Mouse (Mus musculus) hindbrain, embryonic 14.5 days (tissue): ENCODE data around the gene Zfp385a. TPM values are rescaled to one million over a fixed set of nuclear protein-coding genes. Genes with fewer than 3 reads are reported as not detected.

ENCODE experiments used
- ATAC-seq: fragments of 200-750 bp; cut with Nextera tagmentation; 2 replicates; pipeline ENCODE4 v1.8.0; 2017; ENCODE audit warnings: moderate number of reproducible peaks, mild to moderate bottlenecking, moderate TSS enrichment, moderate library complexity; ENCODE audit not compliant: low FRiP score
- DNase-seq: peaks from one replicate; pipeline ENCODE4 v3.0.0-alpha.2; 2015; ENCODE audit warnings: low spot score
- H3K27ac ChIP-seq: fragments of 300-500 bp; sonication (generic); 2 replicates; pipeline ENCODE4 v1.5.1; 2014; ENCODE audit warnings: mild to moderate bottlenecking, moderate library complexity
- H3K27me3 ChIP-seq: fragments of 300-500 bp; sonication (generic); 2 replicates; pipeline ENCODE4 v1.6.1; 2014; ENCODE audit warnings: mild to moderate bottlenecking, low read length, mixed read lengths; ENCODE audit not compliant: control insufficient read depth, insufficient read depth
- H3K36me3 ChIP-seq: fragments of 300-500 bp; sonication (generic); replicated peaks from 2 replicates; pipeline ENCODE4 v1.6.1; 2014; ENCODE audit not compliant: control insufficient read depth, insufficient read depth
- H3K4me1 ChIP-seq: fragments of 300-500 bp; sonication (generic); replicated peaks from 2 replicates; pipeline ENCODE4 v1.6.1; 2014; ENCODE audit warnings: antibody characterized with exemption, low read length, mixed read lengths; ENCODE audit not compliant: control insufficient read depth, insufficient read depth
- H3K4me2 ChIP-seq: fragments of 300-500 bp; sonication (generic); replicated peaks from 2 replicates; pipeline ENCODE4 v1.6.1; 2014; ENCODE audit warnings: mild to moderate bottlenecking, moderate library complexity
- H3K4me3 ChIP-seq: fragments of 300-500 bp; sonication (generic); replicated peaks from 2 replicates; pipeline ENCODE4 v1.5.1; 2014; ENCODE audit warnings: mild to moderate bottlenecking, low read length
- H3K9ac ChIP-seq: fragments of 300-500 bp; sonication (generic); 2 replicates; pipeline ENCODE4 v1.6.1; 2014
- H3K9me3 ChIP-seq: fragments of 300-500 bp; sonication (generic); 2 replicates; pipeline ENCODE4 v1.6.1; 2016; ENCODE audit warnings: low read length; ENCODE audit not compliant: control insufficient read depth
- WGBS: fragments of 180-500 bp; shearing (Covaris S2); extraction: QIAGEN DNeasy Blood & Tissue Kit; methylation state at CpG from one replicate; pipeline ENCODE4 v1.1.7; 2014; 5-methylcytosine and 5-hydroxymethylcytosine counted together
- polyA plus RNA-seq: library from polyadenylated mRNA; unstranded; fragments of >200 nt; fragmentation: Nextera tagmentation; extraction: Ambion mirVana; gene quantifications from 2 replicates; pipeline ENCODE4 v1.2.1, GENCODE M21; 2014

Gene Zfp385a
- polyA plus RNA-seq, 1 experiment from 2014 or later: 25.7 TPM

DNA sequence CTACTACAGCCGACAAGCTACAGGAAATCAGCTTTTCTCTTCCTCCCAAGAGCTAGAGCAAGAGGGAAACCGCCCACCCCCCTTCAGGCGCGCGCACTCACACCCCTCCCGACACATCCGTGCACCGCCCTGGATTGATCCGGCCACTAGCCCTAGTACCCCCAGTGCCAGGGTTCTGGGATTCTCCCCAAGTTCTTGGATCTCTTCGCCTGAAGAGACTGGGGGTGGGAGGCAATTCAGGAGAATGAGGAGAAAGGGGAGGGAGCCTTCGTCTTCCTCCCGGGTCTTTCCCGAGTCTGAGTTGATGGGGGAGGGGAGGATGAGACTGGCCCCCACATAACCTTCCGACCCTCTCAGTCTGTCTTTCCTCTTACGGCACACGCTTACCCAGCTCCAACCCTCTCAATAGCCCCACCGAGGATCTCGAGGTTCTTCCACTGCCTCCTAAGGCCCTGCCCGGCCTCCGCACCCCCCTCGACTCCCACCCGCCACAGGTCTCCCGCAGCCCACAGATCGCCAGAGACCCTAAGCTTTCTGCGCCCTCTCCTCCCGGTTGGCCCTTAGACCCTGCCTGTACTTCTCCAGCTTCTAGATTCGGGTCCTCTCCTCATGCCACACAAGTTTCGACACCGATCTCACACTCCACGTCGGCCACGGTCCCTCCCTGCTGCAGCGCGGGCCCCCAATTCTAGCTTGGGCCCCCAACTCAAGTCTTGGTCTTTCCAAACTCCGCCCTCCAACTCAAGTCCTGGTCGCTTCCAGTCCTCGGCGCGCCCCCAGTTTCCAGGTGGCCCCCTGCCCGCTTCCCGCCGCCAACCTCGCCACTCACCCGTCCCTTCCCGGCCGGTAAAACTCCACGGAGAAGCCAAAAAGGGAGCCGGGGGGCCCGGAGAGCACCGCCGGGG lies 25.8 kb upstream of the Zfp385a start:
- no peak overlapping the region for H3K27ac ChIP-seq
- peaks cover 8% of the 10 kb centered on the region for H3K27me3 ChIP-seq
- H3K36me3 ChIP-seq: no peaks in the 10 kb centered on the region
- H3K9ac ChIP-seq: peak overlapping the region; percentile 57
- H3K4me3 ChIP-seq: peak overlapping the region; percentile 43
- no peak for DNase-seq
- H3K9me3 ChIP-seq: no peaks in the 10 kb centered on the region
- peak; percentile 41; the same call in 1 of the 2 replicates for ATAC-seq
- H3K4me1 ChIP-seq: peaks cover 11% of the 10 kb centered on the region
- H3K4me2 ChIP-seq: peak overlapping the region; percentile 87
- 1% methylated on average over 49 of the region's 51 CpGs for WGBS

DNA sequence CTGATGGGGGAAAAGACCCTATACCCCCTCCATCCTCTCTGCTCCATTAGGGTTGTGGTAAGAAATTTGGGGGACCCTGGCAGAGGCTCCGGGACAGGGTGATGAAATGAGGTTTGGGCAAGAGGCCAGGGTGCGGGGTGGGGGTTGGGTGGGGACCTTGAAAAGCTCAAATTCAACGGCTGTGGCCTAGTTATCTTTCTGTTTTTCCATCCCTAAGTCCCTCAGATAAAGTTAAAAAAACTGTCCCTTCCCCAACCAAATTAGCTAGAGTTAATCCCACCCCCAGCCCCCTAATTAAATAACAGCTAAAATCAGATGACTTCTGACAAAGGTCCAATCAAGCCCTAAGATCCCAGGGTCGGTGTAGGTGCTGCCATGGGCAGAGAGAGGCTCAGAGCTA lies 24.9 kb upstream of the Zfp385a start:
- 60% methylated on average over 4 of the region's 4 CpGs for WGBS
- no peak for ATAC-seq

DNA sequence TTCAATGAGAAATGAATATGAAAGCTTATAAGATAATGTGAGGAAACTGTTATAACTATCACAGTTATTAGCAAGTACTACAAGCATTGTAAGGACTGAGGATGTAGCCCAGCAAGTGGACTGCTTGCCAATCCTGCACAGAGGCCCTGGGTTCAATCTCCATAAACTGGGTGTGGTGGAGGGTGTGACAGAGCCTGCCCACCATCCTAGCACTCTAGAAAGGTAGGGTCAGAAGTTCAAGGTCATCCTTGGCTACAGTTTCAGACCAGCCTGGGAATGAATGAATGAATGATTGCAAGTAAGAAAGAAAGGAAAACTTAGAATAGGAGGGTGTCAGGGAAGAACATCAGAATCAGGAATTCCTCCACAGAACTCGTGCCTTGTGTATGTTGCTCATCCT lies 23.9 kb upstream of the Zfp385a start:
- DNase-seq (no peak), ATAC-seq (no peak)
- H3K36me3 ChIP-seq: no peaks in the 10 kb centered on the region
- H3K4me3 ChIP-seq: no peak overlapping the region
- H3K9ac ChIP-seq: no peak overlapping the region
- H3K27ac ChIP-seq: no peak overlapping the region
- H3K9me3 ChIP-seq: no peaks in the 10 kb centered on the region
- H3K4me1 ChIP-seq: peaks cover 11% of the 10 kb centered on the region
- peaks cover 8% of the 10 kb centered on the region for H3K27me3 ChIP-seq
- no peak overlapping the region for H3K4me2 ChIP-seq
- 50% methylated on average over 1 of the region's 1 CpGs for WGBS

More for the DNA sequence above, 24.9 kb upstream of the Zfp385a start:
- H3K9ac ChIP-seq: no peak overlapping the region
- no peak overlapping the region for H3K4me3 ChIP-seq
- H3K36me3 ChIP-seq: no peaks in the 10 kb centered on the region
- peak overlapping the region; percentile 87 for H3K4me2 ChIP-seq
- no peak for DNase-seq
- no peak overlapping the region for H3K27ac ChIP-seq
- H3K9me3 ChIP-seq: no peaks in the 10 kb centered on the region
- peaks cover 8% of the 10 kb centered on the region for H3K27me3 ChIP-seq
- peaks cover 11% of the 10 kb centered on the region for H3K4me1 ChIP-seq

DNA sequence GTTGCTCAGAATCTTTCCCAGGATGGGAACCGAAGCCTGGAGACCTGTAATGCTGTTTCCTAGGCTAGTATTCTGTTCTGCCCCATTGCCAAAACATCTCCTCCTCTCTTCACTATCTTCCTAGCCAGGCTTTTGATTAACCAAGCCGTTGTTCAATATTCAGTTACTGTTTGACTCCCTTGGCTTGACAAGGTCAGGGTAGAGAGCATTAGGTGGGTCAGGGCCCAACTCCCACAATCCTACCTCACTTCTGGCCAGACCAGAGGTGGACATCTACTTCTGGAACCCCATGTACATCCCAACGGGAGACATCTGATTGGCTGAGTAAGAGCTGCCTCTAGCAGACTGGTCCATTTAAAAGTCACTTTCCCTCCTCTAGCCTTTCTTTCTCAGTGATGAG lies 23.1 kb upstream of the Zfp385a start:
- Histone ChIP-seq H3K27ac (no peak overlapping the region), H3K4me2 (no peak overlapping the region), H3K4me3 (no peak overlapping the region), H3K9ac (no peak overlapping the region), H3K4me1 (peaks cover 11% of the 10 kb centered on the region), H3K27me3 (peaks cover 8% of the 10 kb centered on the region), H3K9me3 (no peaks in the 10 kb centered on the region), H3K36me3 (no peaks in the 10 kb centered on the region)
- no peak for ATAC-seq
- DNase-seq: no peak
- 95% methylated on average over 3 of the region's 3 CpGs for WGBS

DNA sequence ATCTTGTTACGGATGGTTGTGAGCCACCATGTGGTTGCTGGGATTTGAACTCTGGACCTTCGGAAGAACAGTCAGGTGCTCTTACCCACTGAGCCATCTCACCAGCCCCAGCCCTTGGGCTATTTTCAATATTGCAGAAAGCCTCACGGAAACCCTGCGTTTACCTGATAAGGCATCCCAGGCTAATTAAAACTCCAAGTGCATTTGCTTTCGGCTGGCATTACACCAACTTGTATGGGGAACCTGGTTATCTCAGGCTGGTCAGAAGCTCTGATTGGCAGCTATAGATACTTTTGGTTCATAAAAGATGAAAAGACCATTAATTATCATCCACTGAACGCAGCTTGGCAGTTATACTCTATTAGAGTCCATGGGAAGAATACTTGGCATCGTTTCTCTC lies 22.4 kb upstream of the Zfp385a start:
- Histone ChIP-seq H3K4me2 (no peak overlapping the region), H3K4me1 (peaks cover 11% of the 10 kb centered on the region), H3K4me3 (no peak overlapping the region), H3K36me3 (no peaks in the 10 kb centered on the region), H3K9me3 (no peaks in the 10 kb centered on the region), H3K27me3 (peaks cover 7% of the 10 kb centered on the region; the same call in 1 of the 2 replicates), H3K27ac (no peak overlapping the region), H3K9ac (no peak overlapping the region)
- no peak for ATAC-seq
- WGBS: 86% methylated on average over 6 of the region's 7 CpGs
- DNase-seq: no peak

GRCm38 (mm10) chr15:103361269-103361668 lies 21.4 kb upstream of the Zfp385a start:
- Histone ChIP-seq H3K4me1 (peaks cover 3% of the 10 kb centered on the region; the same call in 1 of the 2 replicates), H3K27ac (no peak overlapping the region), H3K9ac (no peak overlapping the region), H3K27me3 (0 out of 2 replicates have a peak, but pooled peaks cover 3% of the 10 kb centered on the region), H3K36me3 (no peaks in the 10 kb centered on the region), H3K9me3 (no peaks in the 10 kb centered on the region), H3K4me2 (no peak overlapping the region), H3K4me3 (no peak overlapping the region)
- ATAC-seq: no peak
- 86% methylated on average over 1 of the region's 1 CpGs for WGBS
- DNase-seq: no peak

DNA sequence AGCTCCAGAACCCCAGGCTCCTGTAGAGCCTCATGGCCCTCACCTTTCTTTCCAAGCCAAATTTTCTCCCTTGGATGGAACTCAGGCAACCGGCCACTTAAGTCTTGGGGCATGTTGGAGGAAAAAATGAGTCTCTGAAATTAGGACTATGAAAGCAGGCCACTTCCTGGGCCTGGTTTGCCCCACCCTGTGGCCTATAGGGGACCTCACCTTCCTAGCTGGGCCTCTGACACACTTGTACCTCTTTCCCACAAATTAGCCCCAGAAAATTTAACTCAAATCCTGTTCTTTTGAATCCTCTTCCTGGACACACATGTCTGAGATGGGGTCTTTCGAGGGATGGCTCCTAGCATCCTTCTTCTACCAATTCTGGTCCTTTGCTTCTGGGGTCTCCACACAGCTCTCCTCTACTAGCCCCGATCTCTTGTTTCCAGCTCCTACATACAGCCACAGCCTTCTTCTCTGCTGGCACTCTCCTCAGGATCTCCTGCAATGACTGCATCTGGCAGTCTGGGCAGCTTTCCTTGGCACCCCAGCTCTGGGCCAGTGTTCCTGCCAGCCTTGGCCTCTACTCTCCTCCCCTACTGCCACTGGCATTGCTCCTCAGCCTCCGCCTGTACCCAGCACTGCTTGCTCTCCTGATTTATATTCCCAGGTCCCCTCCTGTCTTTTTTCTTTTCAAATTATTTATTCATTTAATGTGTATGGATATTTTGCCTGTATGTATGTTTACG lies 20.1 kb upstream of the Zfp385a start:
- H3K9me3 ChIP-seq: no peaks in the 10 kb centered on the region
- no peak for ATAC-seq
- no peak overlapping the region for H3K4me2 ChIP-seq
- H3K4me1 ChIP-seq: no peaks in the 10 kb centered on the region
- 88% methylated on average over 5 of the region's 5 CpGs for WGBS
- no peaks in the 10 kb centered on the region for H3K36me3 ChIP-seq
- H3K27me3 ChIP-seq: no peaks in the 10 kb centered on the region
- no peak overlapping the region for H3K27ac ChIP-seq
- no peak overlapping the region for H3K4me3 ChIP-seq
- DNase-seq: no peak
- H3K9ac ChIP-seq: no peak overlapping the region

- 73% methylated on average over 1 of the region's 1 CpGs for WGBS
- Histone ChIP-seq H3K27me3 (no peaks in the 10 kb centered on the region), H3K4me1 (no peaks in the 10 kb centered on the region), H3K4me3 (no peak overlapping the region), H3K9me3 (no peaks in the 10 kb centered on the region), H3K4me2 (no peak overlapping the region), H3K27ac (no peak overlapping the region), H3K9ac (no peak overlapping the region), H3K36me3 (no peaks in the 10 kb centered on the region)
- DNase-seq (no peak), ATAC-seq (no peak)
Observed at GRCm38 (mm10) chr15:103359122-103359510, 19.2 kb upstream of the Zfp385a start.

GRCm38 (mm10) chr15:103358278-103359121 lies 18.6 kb upstream of the Zfp385a start:
- ATAC-seq (peak; percentile 34; the same call in 1 of the 2 replicates), DNase-seq (no peak)
- Histone ChIP-seq H3K36me3 (no peaks in the 10 kb centered on the region), H3K27ac (no peak overlapping the region), H3K4me1 (no peaks in the 10 kb centered on the region), H3K27me3 (no peaks in the 10 kb centered on the region), H3K9me3 (no peaks in the 10 kb centered on the region), H3K9ac (no peak overlapping the region), H3K4me3 (no peak overlapping the region), H3K4me2 (no peak overlapping the region)
- 38% methylated on average over 4 of the region's 4 CpGs for WGBS
